Mouse (Mus musculus): ENCODE data around the gene Eepd1. TPM values are rescaled to one million over a fixed set of nuclear protein-coding genes. Genes with fewer than 3 reads are reported as not detected.

Gene Eepd1
- total RNA-seq, 2 experiments from 2014 or later = 18.6 to 30.3 TPM

DNA sequence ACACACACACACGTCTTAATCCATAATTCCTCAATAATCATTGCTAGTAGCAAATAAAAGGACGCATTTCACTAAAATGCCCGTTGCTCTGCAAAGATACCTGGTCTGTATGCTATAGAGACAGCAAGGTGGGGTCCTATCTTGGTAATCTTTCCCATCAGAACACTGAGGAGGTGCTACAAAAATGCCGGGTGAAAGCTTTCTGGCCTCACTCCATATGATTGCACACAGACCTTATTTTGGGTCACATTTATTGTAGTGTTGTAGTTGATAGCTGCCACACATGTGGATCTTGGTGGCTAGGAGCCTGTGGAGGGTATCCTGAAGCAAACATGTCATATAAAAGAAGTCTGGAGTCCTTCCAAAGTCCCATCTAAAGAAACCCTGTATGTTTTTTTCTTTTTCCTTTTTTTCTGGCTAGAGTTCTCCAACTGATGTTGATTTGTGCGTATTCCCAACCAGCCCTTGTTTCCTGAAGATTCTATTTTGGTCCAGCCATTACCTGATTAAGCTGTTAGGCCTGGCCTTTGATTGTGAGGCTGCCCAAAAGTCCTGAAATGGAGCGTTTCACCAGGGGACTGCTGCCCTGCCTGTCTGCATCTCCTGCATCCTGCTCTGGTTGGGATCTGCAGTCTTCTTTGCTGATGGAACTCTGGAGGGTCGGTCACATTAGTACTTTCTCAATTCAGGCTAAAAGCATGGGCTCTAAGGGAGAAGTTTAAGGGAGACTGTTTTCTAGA lies 8.0 kb downstream of the Eepd1 start:
- no peak for DNase-seq

GRCm38 (mm10) chr9:25490278-25491145 lies 9.2 kb downstream of the Eepd1 start:
- no peak for DNase-seq

DNA sequence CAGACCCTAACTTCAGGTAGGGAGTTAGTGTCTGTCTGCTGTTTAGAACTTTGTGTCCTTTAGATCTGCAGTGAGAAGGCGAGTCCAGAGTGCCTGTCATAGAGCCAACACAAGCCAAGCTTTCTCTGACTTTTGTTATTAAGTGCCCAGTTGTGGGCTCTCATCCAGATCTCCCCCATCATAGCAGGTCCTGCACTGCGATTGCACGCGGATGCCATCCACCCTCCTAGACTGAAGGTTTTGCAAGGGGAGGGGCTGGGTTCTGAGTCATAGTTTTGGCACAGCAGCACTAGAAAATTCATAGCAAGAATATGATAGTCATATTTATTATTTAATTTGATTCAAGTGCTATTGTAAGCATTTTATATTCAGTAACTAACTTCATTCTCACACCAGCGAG lies 12.6 kb downstream of the Eepd1 start:
- peak; percentile 82 for DNase-seq

DNA sequence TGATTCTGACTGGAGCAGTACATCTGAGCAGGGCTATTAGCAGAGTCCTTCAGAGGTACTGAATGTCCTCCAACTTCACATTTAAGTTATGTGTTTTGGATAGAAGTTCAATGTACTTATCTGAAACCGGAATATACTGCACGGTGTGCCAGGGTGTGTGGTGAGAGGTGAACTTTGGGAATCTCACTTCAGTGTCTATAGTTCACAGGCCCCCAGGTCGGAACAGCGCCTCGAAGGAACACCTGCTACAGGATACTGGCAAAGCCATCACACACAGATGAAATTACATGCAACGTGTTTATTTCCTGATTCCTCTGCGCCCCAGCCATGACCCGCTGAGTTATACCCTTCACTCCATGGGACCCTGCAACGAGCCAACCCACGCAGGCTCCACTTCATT lies 14.3 kb downstream of the Eepd1 start:
- DNase-seq = no peak

DNA sequence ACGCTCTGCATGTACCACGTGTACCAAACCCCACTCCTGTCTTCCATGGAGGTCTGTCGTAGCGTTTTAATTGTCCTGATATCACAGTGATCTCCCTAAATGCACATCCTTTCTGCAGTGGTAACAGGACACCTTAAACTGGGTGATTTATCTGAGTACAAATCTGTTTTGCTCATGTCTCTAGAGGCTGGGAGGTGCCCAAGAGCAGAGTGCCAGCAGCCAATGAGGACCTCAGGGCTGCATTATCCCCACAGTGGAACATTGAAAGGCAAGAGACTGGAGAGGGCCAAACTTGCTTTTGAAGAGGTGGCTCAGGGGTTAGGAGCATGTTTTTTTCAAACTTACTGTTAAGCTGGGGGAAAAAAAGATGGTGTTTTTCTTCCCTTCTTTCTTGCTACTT lies 14.8 kb downstream of the Eepd1 start:
- DNase-seq = no peak

- no peak for DNase-seq
These were observed 15.4 kb downstream of the Eepd1 start for GRCm38 (mm10) chr9:25496703-25497102.

DNA sequence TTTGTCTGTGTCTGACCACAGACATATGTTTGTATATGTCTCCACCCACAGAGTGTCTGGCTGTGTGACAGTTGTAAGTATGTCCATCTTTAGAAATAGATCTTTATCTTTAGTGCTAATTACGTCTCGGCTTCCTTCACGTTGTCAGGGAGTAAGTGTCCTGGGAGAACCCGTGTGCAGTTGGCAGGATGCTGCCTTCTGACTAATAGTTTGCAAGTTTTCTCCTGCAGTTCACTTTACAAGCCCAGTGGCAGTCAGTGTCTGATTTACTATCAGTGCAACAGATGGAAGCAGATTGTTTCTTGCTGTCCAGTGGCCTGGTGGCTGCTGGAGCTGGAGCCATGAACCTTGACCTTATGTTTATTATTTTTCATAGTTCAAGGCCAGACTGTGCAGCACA lies 17.4 kb downstream of the Eepd1 start:
- DNase-seq = peak; percentile 35

DNA sequence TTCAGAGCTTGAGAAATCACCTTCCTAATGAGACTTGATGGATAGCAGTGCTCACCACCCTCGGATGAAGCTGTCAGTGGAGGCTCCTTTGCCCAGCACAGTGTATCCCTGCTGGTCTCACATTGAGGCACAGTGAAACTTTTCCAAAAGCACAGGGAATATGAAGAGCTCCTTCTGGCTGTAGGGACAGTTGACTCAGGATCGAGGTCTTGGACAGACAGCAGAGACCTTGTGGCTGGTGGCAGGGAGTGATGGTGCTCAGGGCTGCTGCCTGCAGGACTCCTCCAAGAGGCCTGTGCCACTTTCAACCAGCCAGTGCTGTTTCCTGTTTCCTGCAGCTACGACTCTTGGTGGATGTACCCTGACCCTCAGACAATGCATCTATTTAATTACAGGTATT lies 18.0 kb downstream of the Eepd1 start:
- DNase-seq = peak; percentile 37

GRCm38 (mm10) chr9:25500031-25500430 lies 18.7 kb downstream of the Eepd1 start:
- DNase-seq = peak; percentile 45

- DNase-seq = no peak
These were observed 27.5 kb downstream of the Eepd1 start for GRCm38 (mm10) chr9:25508825-25509224.

DNA sequence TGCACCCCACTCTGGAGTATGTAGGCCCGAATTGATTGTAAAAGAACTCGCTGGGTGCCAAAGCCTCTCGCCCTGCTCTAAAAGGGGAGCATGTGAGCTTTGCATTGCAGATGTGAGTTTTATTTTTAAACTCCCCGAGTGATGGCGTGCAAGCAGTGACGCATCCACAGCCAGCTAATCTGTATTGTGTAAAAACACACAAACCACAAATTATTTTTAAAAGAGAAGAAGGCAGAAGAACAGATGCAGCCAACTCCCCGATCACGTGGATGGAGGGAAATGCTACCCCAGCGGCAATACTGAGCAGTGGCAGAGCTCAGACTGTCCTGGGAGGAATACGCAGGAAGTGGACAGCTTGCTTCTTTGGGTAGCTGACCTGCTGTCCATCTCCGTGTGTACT lies 29.2 kb downstream of the Eepd1 start:
- DNase-seq = no peak

GRCm38 (mm10) chr9:25513050-25513449 lies 31.7 kb downstream of the Eepd1 start:
- no peak for DNase-seq

DNA sequence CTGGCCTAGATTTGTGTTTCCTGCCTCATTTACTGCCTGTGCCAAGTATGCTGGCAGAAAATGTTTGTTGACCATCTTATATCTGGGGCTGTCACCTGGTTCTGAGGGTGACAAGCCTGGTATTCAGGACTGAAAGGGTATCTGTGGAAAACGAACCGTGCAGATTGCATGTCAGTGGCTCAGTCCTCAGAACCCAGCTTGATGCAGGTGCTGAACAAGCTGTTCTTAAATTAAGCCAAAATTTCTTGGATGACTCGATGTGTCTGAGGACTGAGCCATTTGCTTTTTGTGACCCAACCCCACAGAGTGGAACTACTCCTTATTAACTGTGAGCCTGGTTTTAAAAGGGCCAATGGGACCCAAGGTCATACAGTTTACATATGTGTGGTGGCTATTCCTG lies 32.2 kb downstream of the Eepd1 start:
- DNase-seq = no peak

DNA sequence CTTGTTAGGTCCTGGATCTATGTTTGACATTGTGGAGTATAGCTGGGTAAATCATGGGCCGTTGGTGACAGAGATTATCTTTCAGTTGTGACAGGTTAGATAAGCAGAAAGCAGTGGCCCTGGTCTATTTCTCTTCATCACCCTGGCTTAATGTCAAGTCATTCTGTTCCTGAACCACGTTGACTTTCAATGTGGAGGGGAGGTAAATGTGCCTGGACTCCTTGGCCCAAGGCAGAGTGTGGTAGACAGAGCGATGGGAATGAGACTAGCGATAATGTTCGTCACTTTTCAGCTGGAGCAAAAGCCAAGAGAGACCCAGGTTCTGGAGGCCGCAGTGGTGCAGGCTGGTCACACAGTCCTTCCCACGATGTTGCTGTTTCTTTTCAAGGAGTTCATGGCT lies 35.3 kb downstream of the Eepd1 start:
- DNase-seq = no peak

DNA sequence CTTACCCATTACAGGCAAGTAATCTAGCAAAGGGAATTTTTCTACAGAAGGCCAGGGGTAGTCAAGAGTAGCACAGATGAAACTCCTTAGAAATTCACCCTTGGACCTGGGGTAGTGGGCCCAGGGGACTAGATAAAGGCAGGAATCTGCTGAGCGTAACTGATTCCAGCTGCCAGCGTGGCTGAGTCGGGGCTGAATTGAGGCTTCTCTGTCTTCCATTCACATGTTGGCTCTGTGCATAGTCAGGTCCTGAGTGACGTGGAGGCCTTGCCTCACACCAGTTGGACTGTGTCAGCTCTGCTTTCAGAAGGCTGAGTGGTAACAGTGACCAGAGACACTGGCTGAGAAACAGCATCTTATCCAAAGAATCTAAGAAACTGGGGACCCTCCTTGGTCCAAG lies 36.6 kb downstream of the Eepd1 start:
- DNase-seq = no peak

DNA sequence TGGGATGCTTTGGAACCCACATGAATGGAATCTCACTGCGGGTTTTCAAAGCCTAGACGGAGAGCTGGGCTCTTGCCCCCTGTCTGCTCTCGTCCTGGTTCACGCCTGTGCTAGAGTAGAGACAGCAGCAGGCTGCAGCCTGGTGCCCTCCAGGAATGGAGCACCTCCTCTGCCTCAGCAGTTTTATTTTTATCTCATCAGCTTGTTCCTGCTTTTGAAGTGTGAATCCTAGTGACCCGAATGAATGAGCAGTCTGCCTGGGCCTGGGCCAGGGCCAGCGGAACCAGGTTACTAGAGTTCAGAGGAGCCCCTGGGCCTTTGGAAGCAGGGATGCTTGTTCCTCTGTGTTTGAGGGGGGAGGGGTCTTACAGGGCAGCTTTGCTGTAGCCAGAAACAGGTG lies 37.8 kb downstream of the Eepd1 start:
- DNase-seq = no peak

DNA sequence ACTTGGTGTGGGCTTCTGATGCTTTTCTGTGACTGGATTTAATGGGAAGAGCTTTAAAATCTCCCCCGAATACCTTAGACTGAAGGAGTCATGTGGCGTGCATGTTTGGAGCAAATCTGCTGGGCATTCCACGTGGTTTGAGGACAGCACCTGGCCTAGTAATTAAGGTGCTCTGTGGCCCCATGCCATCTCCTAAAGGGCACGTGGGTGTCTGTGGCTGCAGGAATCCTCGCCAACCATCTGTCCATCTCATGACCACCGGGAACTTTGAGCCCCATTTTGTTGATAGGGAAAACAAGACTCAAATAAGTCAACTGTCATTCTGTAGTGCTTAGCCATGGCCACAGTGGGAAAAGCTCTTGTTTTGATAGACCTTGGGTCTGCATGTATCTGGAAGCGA lies 39.5 kb downstream of the Eepd1 start:
- no peak for DNase-seq

DNA sequence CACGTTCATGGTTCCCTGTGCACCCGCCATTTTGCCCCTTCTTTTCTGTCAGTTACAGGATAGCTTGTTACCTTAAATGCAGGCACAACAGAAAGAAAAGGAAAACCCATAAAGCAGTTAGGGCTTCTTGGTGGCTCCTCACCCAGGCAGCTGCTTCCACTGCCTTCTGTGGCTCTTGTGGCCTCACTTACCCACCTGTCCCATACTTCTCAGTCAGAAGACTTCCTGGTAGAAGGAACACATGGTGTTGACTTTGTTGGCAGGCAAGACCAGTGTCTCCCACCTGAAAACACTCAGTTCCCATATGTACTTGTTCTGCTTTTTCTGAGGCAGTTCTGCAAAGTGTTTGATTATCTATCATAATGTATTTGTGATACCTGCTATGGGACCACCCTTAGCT lies 40.5 kb downstream of the Eepd1 start:
- no peak for DNase-seq

- no peak for DNase-seq
These were observed 45.2 kb downstream of the Eepd1 start for GRCm38 (mm10) chr9:25526516-25526915.

DNA sequence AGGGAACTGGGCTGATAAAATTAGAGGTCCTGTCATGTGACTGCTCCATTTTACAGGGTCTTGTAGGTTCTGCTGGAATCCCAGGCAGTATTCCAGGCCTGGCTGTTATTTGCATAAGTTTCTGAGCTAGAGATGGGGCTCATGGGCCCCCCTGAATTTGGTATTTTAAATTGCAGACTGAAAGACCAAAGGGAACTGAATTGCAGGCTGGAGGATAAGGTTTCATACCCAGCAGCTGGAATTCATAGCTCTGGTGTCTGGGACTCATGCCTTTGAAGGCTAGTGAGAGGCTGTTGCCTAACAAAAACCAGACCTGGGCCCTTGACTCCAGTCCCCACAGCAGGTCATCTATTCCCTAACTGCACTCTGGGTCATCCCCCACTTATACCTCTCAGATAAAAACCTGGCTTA lies 45.6 kb downstream of the Eepd1 start:
- no peak for DNase-seq

- DNase-seq = no peak
These were observed 46.2 kb downstream of the Eepd1 start for GRCm38 (mm10) chr9:25527359-25528038.

- DNase-seq = no peak
These were observed 50.3 kb downstream of the Eepd1 start for GRCm38 (mm10) chr9:25531627-25532026.

DNA sequence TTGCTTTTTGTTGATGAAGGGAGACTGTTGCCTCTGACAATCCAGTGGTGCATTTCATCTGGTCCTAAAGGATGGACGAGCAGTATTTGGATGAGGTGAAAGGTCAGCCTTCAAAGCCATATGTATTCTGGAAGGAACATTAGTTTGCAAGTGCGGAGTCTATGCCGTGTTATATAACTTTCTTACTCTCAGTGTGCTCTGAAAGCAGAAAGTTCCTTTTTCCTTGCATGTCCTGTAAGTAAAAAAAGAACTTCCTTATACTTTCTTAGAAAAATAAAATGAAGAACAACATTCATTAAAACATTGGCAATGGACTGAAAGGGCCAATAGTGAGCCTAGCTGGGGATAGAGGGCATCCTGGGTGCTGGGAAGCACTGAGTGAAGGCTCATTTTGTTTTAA lies 50.8 kb downstream of the Eepd1 start:
- no peak for DNase-seq
